Mouse (Mus musculus) hindbrain, embryonic 14.5 days (tissue): ENCODE measurements around the gene Lce3d. TPM values are rescaled to one million over a fixed set of nuclear protein-coding genes. Genes with fewer than 3 reads are reported as not detected.

ENCODE experiments used
- ATAC-seq: fragments of 200-750 bp; cut with Nextera tagmentation; 2 replicates; pipeline ENCODE4 v1.8.0; 2017; ENCODE audit warnings: moderate number of reproducible peaks, mild to moderate bottlenecking, moderate TSS enrichment, moderate library complexity; ENCODE audit not compliant: low FRiP score
- DNase-seq: peaks from one replicate; pipeline ENCODE4 v3.0.0-alpha.2; 2015; ENCODE audit warnings: low spot score
- H3K27ac ChIP-seq: fragments of 300-500 bp; sonication (generic); 2 replicates; pipeline ENCODE4 v1.5.1; 2014; ENCODE audit warnings: mild to moderate bottlenecking, moderate library complexity
- H3K27me3 ChIP-seq: fragments of 300-500 bp; sonication (generic); 2 replicates; pipeline ENCODE4 v1.6.1; 2014; ENCODE audit warnings: mild to moderate bottlenecking, low read length, mixed read lengths; ENCODE audit not compliant: control insufficient read depth, insufficient read depth
- H3K36me3 ChIP-seq: fragments of 300-500 bp; sonication (generic); replicated peaks from 2 replicates; pipeline ENCODE4 v1.6.1; 2014; ENCODE audit not compliant: control insufficient read depth, insufficient read depth
- H3K4me1 ChIP-seq: fragments of 300-500 bp; sonication (generic); replicated peaks from 2 replicates; pipeline ENCODE4 v1.6.1; 2014; ENCODE audit warnings: antibody characterized with exemption, low read length, mixed read lengths; ENCODE audit not compliant: control insufficient read depth, insufficient read depth
- H3K4me2 ChIP-seq: fragments of 300-500 bp; sonication (generic); replicated peaks from 2 replicates; pipeline ENCODE4 v1.6.1; 2014; ENCODE audit warnings: mild to moderate bottlenecking, moderate library complexity
- H3K4me3 ChIP-seq: fragments of 300-500 bp; sonication (generic); replicated peaks from 2 replicates; pipeline ENCODE4 v1.5.1; 2014; ENCODE audit warnings: mild to moderate bottlenecking, low read length
- H3K9ac ChIP-seq: fragments of 300-500 bp; sonication (generic); 2 replicates; pipeline ENCODE4 v1.6.1; 2014
- H3K9me3 ChIP-seq: fragments of 300-500 bp; sonication (generic); 2 replicates; pipeline ENCODE4 v1.6.1; 2016; ENCODE audit warnings: low read length; ENCODE audit not compliant: control insufficient read depth
- WGBS: fragments of 180-500 bp; shearing (Covaris S2); extraction: QIAGEN DNeasy Blood & Tissue Kit; methylation state at CpG from one replicate; pipeline ENCODE4 v1.1.7; 2014; 5-methylcytosine and 5-hydroxymethylcytosine counted together
- polyA plus RNA-seq: library from polyadenylated mRNA; unstranded; fragments of >200 nt; fragmentation: Nextera tagmentation; extraction: Ambion mirVana; gene quantifications from 2 replicates; pipeline ENCODE4 v1.2.1, GENCODE M21; 2014

Lce3d gene
- polyA plus RNA-seq, 1 experiment from 2014 or later = not detected

- ATAC-seq (no peak), DNase-seq (no peak)
- Histone ChIP-seq H3K27ac (no peak overlapping the region), H3K4me2 (no peak overlapping the region), H3K27me3 (no peaks in the 10 kb centered on the region), H3K9ac (no peak overlapping the region), H3K4me1 (no peaks in the 10 kb centered on the region), H3K9me3 (no peaks in the 10 kb centered on the region), H3K4me3 (no peak overlapping the region), H3K36me3 (no peaks in the 10 kb centered on the region)
- 85% methylated on average over 3 of the region's 3 CpGs for WGBS
Observed at GRCm38 (mm10) chr3:93000621-93001020, 43.4 kb downstream of the Lce3d start.

DNA sequence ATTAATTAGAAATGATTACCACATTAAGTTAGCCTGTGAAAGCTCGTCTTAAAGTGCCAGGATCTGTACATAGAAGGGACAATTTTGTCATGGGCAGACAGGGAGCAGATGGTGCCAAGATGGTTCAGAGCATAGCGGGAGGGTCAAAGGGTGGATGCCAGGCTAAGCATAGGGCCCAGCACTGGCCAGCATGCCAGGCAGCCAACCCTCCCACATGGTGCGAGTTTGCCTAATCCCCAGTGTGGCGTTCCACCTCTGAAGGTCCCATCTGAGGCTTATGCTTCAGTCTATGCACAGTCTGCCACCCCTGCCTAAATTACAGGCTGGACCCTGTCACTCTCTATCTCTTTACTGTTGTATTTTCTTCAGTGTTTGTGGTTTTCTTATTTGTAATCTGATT lies 45.7 kb downstream of the Lce3d start:
- H3K9me3 ChIP-seq = no peaks in the 10 kb centered on the region
- no peak overlapping the region for H3K27ac ChIP-seq
- H3K4me1 ChIP-seq = no peaks in the 10 kb centered on the region
- no peak overlapping the region for H3K4me3 ChIP-seq
- WGBS = 68% methylated on average over 4 of the region's 4 CpGs
- no peak overlapping the region for H3K9ac ChIP-seq
- peak; percentile 37; the same call in 1 of the 2 replicates for ATAC-seq
- H3K4me2 ChIP-seq = no peak overlapping the region
- DNase-seq = no peak
- no peaks in the 10 kb centered on the region for H3K36me3 ChIP-seq
- no peaks in the 10 kb centered on the region for H3K27me3 ChIP-seq

Other genes starting within 250 kb of the Lce3d start
- not detected in 2 replicates for gene Lce1e, start 248.3 kb upstream of the Lce3d start, polyA plus RNA-seq
- not detected in 2 replicates for gene Lce1f, start 237.0 kb upstream of the Lce3d start, polyA plus RNA-seq
- not detected in 2 replicates for gene Gm38119, start 218.3 kb upstream of the Lce3d start, polyA plus RNA-seq
- not detected in 2 replicates for gene Lce1g, start 205.1 kb upstream of the Lce3d start, polyA plus RNA-seq
- not detected in 2 replicates for gene Lce1h, start 192.3 kb upstream of the Lce3d start, polyA plus RNA-seq
- gene Lce1i, start 178.5 kb upstream of the Lce3d start, polyA plus RNA-seq = not detected in 2 replicates
- gene Lce1j, start 166.9 kb upstream of the Lce3d start, polyA plus RNA-seq = not detected in 2 replicates
- not detected in 2 replicates for gene Lce1k, start 149.5 kb upstream of the Lce3d start, polyA plus RNA-seq
- gene Kprp, start 130.1 kb upstream of the Lce3d start, polyA plus RNA-seq = not detected in 2 replicates
- gene Lce1l, start 106.1 kb upstream of the Lce3d start, polyA plus RNA-seq = not detected in 2 replicates
- gene 2310050C09Rik, start 87.2 kb upstream of the Lce3d start, polyA plus RNA-seq = not detected in 2 replicates
- not detected in 2 replicates for gene Lce3a, start 31.2 kb upstream of the Lce3d start, polyA plus RNA-seq
- gene Lce3b, start 24.4 kb upstream of the Lce3d start, polyA plus RNA-seq = not detected in 2 replicates
- gene Lce3c, start 12.9 kb upstream of the Lce3d start, polyA plus RNA-seq = not detected in 2 replicates
- gene Lce3e, start 9.7 kb downstream of the Lce3d start, polyA plus RNA-seq = not detected in 2 replicates
- not detected in 2 replicates for gene Lce3f, start 34.8 kb downstream of the Lce3d start, polyA plus RNA-seq
- 1.0 and 2.3 TPM in 2 replicates for gene Crct1, start 58.3 kb downstream of the Lce3d start, polyA plus RNA-seq
- not detected in 2 replicates for gene Lce1m, start 61.7 kb downstream of the Lce3d start, polyA plus RNA-seq
- not detected in 2 replicates for gene Gm4858, start 111.4 kb downstream of the Lce3d start, polyA plus RNA-seq
- not detected in 2 replicates for gene Crnn, start 187.4 kb downstream of the Lce3d start, polyA plus RNA-seq
- gene Flg2, start 239.9 kb downstream of the Lce3d start, polyA plus RNA-seq = not detected in 2 replicates